Mouse (Mus musculus) retina, postnatal 1 day (tissue): ENCODE results near the gene Zfp784.

ENCODE experiments used
- DNase-seq: peaks from one replicate; pipeline ENCODE4 v3.0.0-alpha.2; 2012

Zfp784 gene

GRCm38 (mm10) chr7:5057381-5057780, 19.1 kb upstream of the Zfp784 start:
- DNase-seq: no peak

GRCm38 (mm10) chr7:5056651-5057263, 18.5 kb upstream of the Zfp784 start:
- peak; percentile 55 for DNase-seq

GRCm38 (mm10) chr7:5053456-5054179, 15.4 kb upstream of the Zfp784 start:
- DNase-seq: peak; percentile 37

- no peak for DNase-seq
Observed at GRCm38 (mm10) chr7:5052931-5053343, 14.7 kb upstream of the Zfp784 start.

- no peak for DNase-seq
Observed at GRCm38 (mm10) chr7:5052438-5052837, 14.2 kb upstream of the Zfp784 start.

- DNase-seq: peak; percentile 91
Observed at GRCm38 (mm10) chr7:5051193-5052192, 13.2 kb upstream of the Zfp784 start, which contains the start of gene Zfp580. Gene Zfp580, plus strand, starts transcription at chr7:5051538.

- DNase-seq: peak; percentile 73
Observed at GRCm38 (mm10) chr7:5047313-5047712, 9.1 kb upstream of the Zfp784 start.

- DNase-seq: no peak
Observed at GRCm38 (mm10) chr7:5046112-5046511, 7.9 kb upstream of the Zfp784 start.

- DNase-seq: no peak
Observed at GRCm38 (mm10) chr7:5044981-5045380, 6.7 kb upstream of the Zfp784 start.

- DNase-seq: no peak
Observed at GRCm38 (mm10) chr7:5038940-5039339, 694 bp upstream of the Zfp784 start.

GRCm38 (mm10) chr7:5037467-5037866, 779 bp downstream of the Zfp784 start:
- DNase-seq: no peak

- no peak for DNase-seq
Observed at GRCm38 (mm10) chr7:5037026-5037425, 1.2 kb downstream of the Zfp784 start.

GRCm38 (mm10) chr7:5036136-5036535, 2.1 kb downstream of the Zfp784 start:
- no peak for DNase-seq

GRCm38 (mm10) chr7:5035628-5036027, 2.6 kb downstream of the Zfp784 start:
- DNase-seq: no peak

GRCm38 (mm10) chr7:5033818-5034217, 4.4 kb downstream of the Zfp784 start, which contains the start of gene 4632433K11Rik:
Gene 4632433K11Rik, plus strand, starts transcription at chr7:5034118.
- no peak for DNase-seq

- no peak for DNase-seq
Observed at GRCm38 (mm10) chr7:5031496-5031895, 6.8 kb downstream of the Zfp784 start.

- DNase-seq: no peak
Observed at GRCm38 (mm10) chr7:5030554-5031275, 7.5 kb downstream of the Zfp784 start.

GRCm38 (mm10) chr7:5029946-5030345, 8.3 kb downstream of the Zfp784 start:
- DNase-seq: no peak

- no peak for DNase-seq
Observed at GRCm38 (mm10) chr7:5029543-5029942, 8.7 kb downstream of the Zfp784 start.

GRCm38 (mm10) chr7:5021197-5021596, 17.0 kb downstream of the Zfp784 start:
- no peak for DNase-seq

GRCm38 (mm10) chr7:5020685-5021084, 17.6 kb downstream of the Zfp784 start:
- DNase-seq: no peak

GRCm38 (mm10) chr7:5020000-5020681, 18.1 kb downstream of the Zfp784 start, which contains the start of the genes Zfp865 and Ccdc106:
Gene Zfp865, plus strand, starts transcription at chr7:5020376.
Gene Ccdc106, plus strand, starts transcription at chr7:5020553.
- DNase-seq: peak; percentile 99
